Mouse (Mus musculus): ENCODE measurements around the gene Btrc. TPM values are rescaled to one million over a fixed set of nuclear protein-coding genes. Genes with fewer than 3 reads are reported as not detected.

Btrc gene
- total and polyA plus RNA-seq, 3 experiments: 14.2 to 30.3 TPM; not detected in 1

DNA sequence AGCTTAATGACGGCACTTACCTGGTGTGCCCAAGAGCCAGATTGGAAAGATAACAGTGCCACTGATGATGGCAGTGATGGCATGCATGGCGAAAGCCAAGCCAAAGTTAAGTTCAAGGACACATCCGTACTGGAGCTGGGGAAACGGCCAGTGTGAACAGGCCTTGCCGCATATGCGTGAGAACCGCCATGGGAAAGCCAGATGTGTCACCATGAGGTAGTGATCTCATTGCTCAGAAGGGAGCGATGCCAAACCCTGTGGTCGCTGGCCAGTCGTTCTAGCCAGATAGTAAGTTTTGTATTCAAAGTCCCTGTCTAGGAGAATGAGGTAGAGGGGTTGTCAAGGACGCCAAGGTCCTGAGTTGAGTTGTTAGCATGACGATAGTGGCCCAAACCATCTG is 152.7 kb downstream of the Btrc start:
- TF ChIP-seq GATA1 (IDR thresholded peaks at IDR 0.05; ENCODE audit: low read depth, low read length): no peak
- TF ChIP-seq ELF1 (IDR thresholded peaks at IDR 0.05; ENCODE audit: low read depth, low read length): no peak
- no peak for TF ChIP-seq CTCF (IDR thresholded peaks at IDR 0.05 in 2 of 3, conservative IDR thresholded peaks at IDR 0.05 in 1 of 3; ENCODE audit: control insufficient read depth in 1 of 3, insufficient read depth in 1 of 3, low read depth in 2 of 3, low read length in 3 of 3, poor library complexity in 1 of 3, severe bottlenecking in 1 of 3)
- TF ChIP-seq SIN3A (IDR thresholded peaks at IDR 0.05; ENCODE audit: low read length): no peak
- TF ChIP-seq GABPA (IDR thresholded peaks at IDR 0.05; ENCODE audit: low read depth, low read length): no peak
- no peak for TF ChIP-seq ZKSCAN1 (IDR thresholded peaks at IDR 0.05; ENCODE audit: low read depth, low read length)
- TF ChIP-seq TAL1 (IDR thresholded peaks at IDR 0.05; ENCODE audit: low read length): no peak
- no peak for TF ChIP-seq TBP (IDR thresholded peaks at IDR 0.05; ENCODE audit: low read depth, low read length)
- TF ChIP-seq USF2 (IDR thresholded peaks at IDR 0.05; ENCODE audit: borderline replicate concordance in 1 of 2, insufficient read depth in 1 of 2, low read depth in 1 of 2, low read length in 2 of 2): no peak
- no peak for TF ChIP-seq ZMIZ1 (IDR thresholded peaks at IDR 0.05; ENCODE audit: low read depth, low read length)
- no peak for TF ChIP-seq TCF12 (IDR thresholded peaks at IDR 0.05; ENCODE audit: low read depth, low read length)
- TF ChIP-seq POLR2AphosphoS2 (IDR thresholded peaks at IDR 0.05; ENCODE audit: low read length): no peak
- no peak for TF ChIP-seq HCFC1 (IDR thresholded peaks at IDR 0.05; ENCODE audit: low read depth, low read length)
- no peak for TF ChIP-seq NELFE (IDR thresholded peaks at IDR 0.05; ENCODE audit: low read depth, low read length)
- TF ChIP-seq RCOR1 (IDR thresholded peaks at IDR 0.05; ENCODE audit: low read depth, low read length): no peak
- TF ChIP-seq MYB (IDR thresholded peaks at IDR 0.05; ENCODE audit: low read depth, low read length): no peak
- no peaks in the 10 kb centered on the region for H3K9me3 ChIP-seq (replicated peaks; ENCODE audit: insufficient read depth, low read length)
- H3K36me3 ChIP-seq (ENCODE audit: control insufficient read depth in 1 of 2, insufficient read depth in 2 of 2, low read length in 2 of 2): peaks cover 0 to 4% of the 10 kb centered on the region in 2 experiments; a peak in 2 of 4 replicates
- no peaks in the 10 kb centered on the region; a peak in 1 of 4 replicates for H3K4me1 ChIP-seq (ENCODE audit: control insufficient read depth in 1 of 2, insufficient read depth in 2 of 2, low read length in 2 of 2)
- no peak for DNase-seq (ENCODE audit: low read depth, low spot score)
- H3K9ac ChIP-seq (ENCODE audit: control insufficient read depth, low read depth, low read length, poor library complexity, severe bottlenecking): no peak overlapping the region
- no peak overlapping the region for H3K27ac ChIP-seq (ENCODE audit: control insufficient read depth, low read depth, low read length)
- no peak overlapping the region for H3K4me3 ChIP-seq (ENCODE audit: control insufficient read depth in 1 of 2, insufficient read depth in 1 of 2, low read depth in 2 of 2, low read length in 2 of 2)
- no peaks in the 10 kb centered on the region for H3K27me3 ChIP-seq (ENCODE audit: control insufficient read depth in 1 of 2, insufficient read depth in 2 of 2, low read length in 2 of 2)
- H3K79me2 ChIP-seq (ENCODE audit: control insufficient read depth, insufficient read depth, low read length, poor library complexity): no peaks in the 10 kb centered on the region

DNA sequence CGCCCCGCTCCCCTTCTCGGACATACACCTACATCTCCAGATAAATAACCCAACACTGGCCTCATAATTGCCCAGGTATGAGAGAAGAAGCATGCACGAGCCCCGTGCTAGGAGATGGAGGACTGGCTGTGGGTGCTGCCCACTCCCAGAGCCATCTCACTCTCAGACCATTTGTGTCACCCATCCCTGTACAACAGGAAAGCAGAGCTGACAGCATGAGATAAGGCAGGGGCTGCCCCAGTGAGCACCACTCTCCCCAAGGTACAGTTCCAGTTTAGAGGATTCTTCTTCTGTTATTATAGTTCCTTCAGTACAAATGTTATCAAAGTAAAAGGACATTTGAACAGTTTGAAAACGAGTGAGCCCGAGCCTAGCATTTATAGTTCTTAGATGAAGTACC is 163.8 kb downstream of the Btrc start:
- no peak overlapping the region for H3K4me3 ChIP-seq (ENCODE audit: control insufficient read depth in 1 of 2, insufficient read depth in 1 of 2, low read depth in 2 of 2, low read length in 2 of 2)
- no peaks in the 10 kb centered on the region for H3K79me2 ChIP-seq (ENCODE audit: control insufficient read depth, insufficient read depth, low read length, poor library complexity)
- H3K36me3 ChIP-seq (ENCODE audit: control insufficient read depth in 1 of 2, insufficient read depth in 2 of 2, low read length in 2 of 2): no peaks in the 10 kb centered on the region
- no peaks in the 10 kb centered on the region for H3K4me1 ChIP-seq (ENCODE audit: control insufficient read depth in 1 of 2, insufficient read depth in 2 of 2, low read length in 2 of 2)
- no peak for DNase-seq (ENCODE audit: low read depth, low spot score)
- no peaks in the 10 kb centered on the region for H3K9me3 ChIP-seq (replicated peaks; ENCODE audit: insufficient read depth, low read length)
- no peak overlapping the region for H3K27ac ChIP-seq (ENCODE audit: control insufficient read depth, low read depth, low read length)
- H3K27me3 ChIP-seq (ENCODE audit: control insufficient read depth in 1 of 2, insufficient read depth in 2 of 2, low read length in 2 of 2): no peaks in the 10 kb centered on the region
- TF ChIP-seq ZMIZ1 (IDR thresholded peaks at IDR 0.05; ENCODE audit: low read depth, low read length) (no peak), BHLHE40 (IDR thresholded peaks at IDR 0.05; ENCODE audit: borderline replicate concordance, low read depth, low read length) (no peak), GABPA (IDR thresholded peaks at IDR 0.05; ENCODE audit: low read depth, low read length) (no peak), POLR2AphosphoS5 (IDR thresholded peaks at IDR 0.05; ENCODE audit: borderline replicate concordance, low read depth, low read length) (no peak), CHD2 (IDR thresholded peaks at IDR 0.05; ENCODE audit: low read length) (no peak)
- no peak overlapping the region for H3K9ac ChIP-seq (ENCODE audit: control insufficient read depth, low read depth, low read length, poor library complexity, severe bottlenecking)
